7 mouse cellular contexts compared by ENCODE assay signal in genomic region chr11:88357325-88357724, GRCm38 (mm10).
DNase-seq lines count a peak whose midpoint lies in the region; ATAC-seq and TF ChIP-seq lines count a peak whose summit lies in the region.

No protein-coding gene starts in this region.

- H3K27me3 ChIP-seq in liver, embryonic 12.5 days (replicated peaks) = no peaks in the 10 kb centered on the region
- H3K27me3 ChIP-seq in liver, postnatal 0 days (ENCODE audit: insufficient read depth, low read length) = no peaks in the 10 kb centered on the region
- no peaks in the 10 kb centered on the region for H3K27me3 ChIP-seq in forebrain, embryonic 14.5 days (replicated peaks; ENCODE audit: control insufficient read depth, insufficient read depth, low read length)
- H3K27me3 ChIP-seq in limb, embryonic 12.5 days = no peaks in the 10 kb centered on the region
- no peaks in the 10 kb centered on the region for H3K27me3 ChIP-seq in neural tube, embryonic 13.5 days

- no peak for TF ChIP-seq CTCF in liver, postnatal 0 days (IDR thresholded peaks at IDR 0.05; ENCODE audit: low read depth)

- H3K9me3 ChIP-seq in liver, embryonic 12.5 days (replicated peaks) = no peaks in the 10 kb centered on the region
- H3K9me3 ChIP-seq in liver, postnatal 0 days (ENCODE audit: low read length) = no peaks in the 10 kb centered on the region
- H3K9me3 ChIP-seq in forebrain, embryonic 14.5 days (replicated peaks; ENCODE audit: control insufficient read depth, low read length) = no peaks in the 10 kb centered on the region
- no peaks in the 10 kb centered on the region for H3K9me3 ChIP-seq in limb, embryonic 12.5 days
- H3K9me3 ChIP-seq in neural tube, embryonic 13.5 days = no peaks in the 10 kb centered on the region

- H3K27ac ChIP-seq in liver, embryonic 12.5 days = no peak overlapping the region
- H3K27ac ChIP-seq in liver, postnatal 0 days (ENCODE audit: low read depth) = no peak overlapping the region
- H3K27ac ChIP-seq in forebrain, embryonic 14.5 days (ENCODE audit: low read depth, low read length) = peak overlapping the region; percentile 83
- H3K27ac ChIP-seq in limb, embryonic 12.5 days = peak overlapping the region; percentile 76
- H3K27ac ChIP-seq in neural tube, embryonic 13.5 days (replicated peaks) = peak overlapping the region; percentile 94

- H3K4me2 ChIP-seq in liver, embryonic 12.5 days = peak overlapping the region; percentile 26; the same call in 1 of the 2 replicates
- no peak overlapping the region for H3K4me2 ChIP-seq in liver, postnatal 0 days (ENCODE audit: low read depth, low read length)
- peak overlapping the region; percentile 37 for H3K4me2 ChIP-seq in forebrain, embryonic 14.5 days (ENCODE audit: low read length)
- peak overlapping the region; percentile 15; the same call in 1 of the 2 replicates for H3K4me2 ChIP-seq in limb, embryonic 12.5 days
- peak overlapping the region; percentile 46 for H3K4me2 ChIP-seq in neural tube, embryonic 13.5 days

- no peak for TF ChIP-seq EP300 in liver, postnatal 0 days (IDR thresholded peaks at IDR 0.05; ENCODE audit: low read depth)

- no peak for DNase-seq in liver, postnatal 0 days
- peak; percentile 63 for DNase-seq in forebrain, embryonic 14.5 days (ENCODE audit: low spot score)
- DNase-seq in frontal cortex, postnatal 25 days (ENCODE audit: low spot score in 2 of 2) = no peak
- DNase-seq in urinary bladder, postnatal 36 days (ENCODE audit: low spot score in 2 of 2) = no peak

- H3K4me1 ChIP-seq in liver, embryonic 12.5 days = peaks cover 50% of the 10 kb centered on the region
- no peaks in the 10 kb centered on the region for H3K4me1 ChIP-seq in liver, postnatal 0 days (ENCODE audit: insufficient read depth)
- peaks cover 22% of the 10 kb centered on the region for H3K4me1 ChIP-seq in forebrain, embryonic 14.5 days (ENCODE audit: control insufficient read depth, insufficient read depth, low read length)
- peaks cover 20% of the 10 kb centered on the region for H3K4me1 ChIP-seq in limb, embryonic 12.5 days (replicated peaks)
- peaks cover 58% of the 10 kb centered on the region for H3K4me1 ChIP-seq in neural tube, embryonic 13.5 days (replicated peaks)

- 0 out of 2 replicates have a peak, but pooled peaks have one; percentile 33 for ATAC-seq in liver, embryonic 12.5 days
- ATAC-seq in liver, postnatal 0 days = no peak
- ATAC-seq in forebrain, embryonic 14.5 days = peak; percentile 24
- ATAC-seq in limb, embryonic 12.5 days (ENCODE audit: insufficient number of reproducible peaks, insufficient read depth, low FRiP score, low TSS enrichment, low read depth) = no peak
- peak; percentile 65 for ATAC-seq in neural tube, embryonic 13.5 days (ENCODE audit: low read depth)

- no peak overlapping the region for H3K9ac ChIP-seq in liver, embryonic 12.5 days
- H3K9ac ChIP-seq in liver, postnatal 0 days (replicated peaks) = no peak overlapping the region
- H3K9ac ChIP-seq in forebrain, embryonic 14.5 days (ENCODE audit: low read length) = peak overlapping the region; percentile 9; the same call in 1 of the 2 replicates
- no peak overlapping the region for H3K9ac ChIP-seq in limb, embryonic 12.5 days (replicated peaks)
- peak overlapping the region; percentile 55 for H3K9ac ChIP-seq in neural tube, embryonic 13.5 days

- no peak overlapping the region for H3K4me3 ChIP-seq in liver, embryonic 12.5 days
- no peak overlapping the region for H3K4me3 ChIP-seq in liver, postnatal 0 days (ENCODE audit: low read depth, low read length)
- H3K4me3 ChIP-seq in forebrain, embryonic 14.5 days (ENCODE audit: low read depth, low read length) = no peak overlapping the region
- H3K4me3 ChIP-seq in limb, embryonic 12.5 days (replicated peaks) = no peak overlapping the region
- H3K4me3 ChIP-seq in neural tube, embryonic 13.5 days = peak overlapping the region; percentile 17; the same call in 1 of the 2 replicates

- H3K36me3 ChIP-seq in liver, embryonic 12.5 days = 0 out of 2 replicates have a peak, but pooled peaks cover 2% of the 10 kb centered on the region
- H3K36me3 ChIP-seq in liver, postnatal 0 days (replicated peaks; ENCODE audit: insufficient read depth, low read length) = no peaks in the 10 kb centered on the region
- peaks cover 22% of the 10 kb centered on the region for H3K36me3 ChIP-seq in forebrain, embryonic 14.5 days (ENCODE audit: control insufficient read depth, insufficient read depth, low read length)
- peaks cover 27% of the 10 kb centered on the region for H3K36me3 ChIP-seq in limb, embryonic 12.5 days
- H3K36me3 ChIP-seq in neural tube, embryonic 13.5 days = peaks cover 10% of the 10 kb centered on the region

- WGBS in liver, embryonic 12.5 days (ENCODE audit: insufficient replicate concordance) = 56% methylated on average over 9 of the region's 9 CpGs
- 73% methylated on average over 9 of the region's 9 CpGs for WGBS in liver, postnatal 0 days (ENCODE audit: insufficient replicate concordance)
- WGBS in forebrain, embryonic 14.5 days = 28% methylated on average over 9 of the region's 9 CpGs
- WGBS in limb, embryonic 12.5 days = 54% methylated on average over 9 of the region's 9 CpGs
- 24% methylated on average over 9 of the region's 9 CpGs for WGBS in neural tube, embryonic 13.5 days

Comparison
In these comparisons a context has a peak if more than half of its experiments do, and no peak if none do; other contexts are left out.
1. ATAC-seq: peak in liver, embryonic 12.5 days (single experiment), forebrain, embryonic 14.5 days (single experiment) and neural tube, embryonic 13.5 days (single experiment); none in liver, postnatal 0 days (single experiment) and limb, embryonic 12.5 days (single experiment).
2. H3K27ac ChIP-seq: peak in forebrain, embryonic 14.5 days (single experiment), limb, embryonic 12.5 days (single experiment) and neural tube, embryonic 13.5 days (single experiment); none in liver, embryonic 12.5 days (single experiment) and liver, postnatal 0 days (single experiment).
3. H3K9ac ChIP-seq: peak in forebrain, embryonic 14.5 days (single experiment) and neural tube, embryonic 13.5 days (single experiment); none in liver, embryonic 12.5 days (single experiment), liver, postnatal 0 days (single experiment) and limb, embryonic 12.5 days (single experiment).